Mouse (Mus musculus) midbrain, embryonic 13.5 days (tissue): ENCODE measurements at regions not wholly inside any gene's neighbourhood (a gene's known extent, or its start where the extent isn't known, plus 50 kb on each side); places are given as distances from the start of the nearest gene placed in this dataset.

Source experiments
- ATAC-seq: fragments of 200-750 bp; cut with Nextera tagmentation; 2 replicates; pipeline ENCODE4 v1.8.0; 2017; ENCODE audit warnings: mild to moderate bottlenecking, moderate TSS enrichment, moderate library complexity
- H3K27ac ChIP-seq: fragments of 300-500 bp; sonication (generic); 2 replicates; pipeline ENCODE4 v1.5.1; 2015; ENCODE audit warnings: inconsistent platforms, mild to moderate bottlenecking, moderate library complexity
- H3K27me3 ChIP-seq: fragments of 300-500 bp; sonication (generic); 2 replicates; pipeline ENCODE4 v1.6.1; 2015; ENCODE audit warnings: mild to moderate bottlenecking, inconsistent platforms
- H3K36me3 ChIP-seq: fragments of 300-500 bp; sonication (generic); 2 replicates; pipeline ENCODE4 v1.6.1; 2015; ENCODE audit warnings: mild to moderate bottlenecking, inconsistent platforms
- H3K4me1 ChIP-seq: fragments of 300-500 bp; sonication (generic); replicated peaks from 2 replicates; pipeline ENCODE4 v1.6.1; 2015; ENCODE audit warnings: inconsistent platforms
- H3K4me2 ChIP-seq: fragments of 300-500 bp; sonication (generic); replicated peaks from 2 replicates; pipeline ENCODE4 v1.6.1; 2015; ENCODE audit warnings: moderate library complexity, mild to moderate bottlenecking, inconsistent platforms
- H3K4me3 ChIP-seq: fragments of 300-500 bp; sonication (generic); replicated peaks from 2 replicates; pipeline ENCODE4 v1.5.1; 2015; ENCODE audit warnings: mild to moderate bottlenecking, inconsistent platforms
- H3K9ac ChIP-seq: fragments of 300-500 bp; sonication (generic); replicated peaks from 2 replicates; pipeline ENCODE4 v1.6.1; 2015; ENCODE audit warnings: mild to moderate bottlenecking, inconsistent platforms
- H3K9me3 ChIP-seq: fragments of 300-500 bp; sonication (generic); 2 replicates; pipeline ENCODE4 v1.6.1; 2016; ENCODE audit warnings: mild to moderate bottlenecking, inconsistent platforms
- WGBS: fragments of 180-500 bp; shearing (Covaris S2); methylation state at CpG from one replicate; pipeline ENCODE4 v1.1.7; 2015; 5-methylcytosine and 5-hydroxymethylcytosine counted together

DNA sequence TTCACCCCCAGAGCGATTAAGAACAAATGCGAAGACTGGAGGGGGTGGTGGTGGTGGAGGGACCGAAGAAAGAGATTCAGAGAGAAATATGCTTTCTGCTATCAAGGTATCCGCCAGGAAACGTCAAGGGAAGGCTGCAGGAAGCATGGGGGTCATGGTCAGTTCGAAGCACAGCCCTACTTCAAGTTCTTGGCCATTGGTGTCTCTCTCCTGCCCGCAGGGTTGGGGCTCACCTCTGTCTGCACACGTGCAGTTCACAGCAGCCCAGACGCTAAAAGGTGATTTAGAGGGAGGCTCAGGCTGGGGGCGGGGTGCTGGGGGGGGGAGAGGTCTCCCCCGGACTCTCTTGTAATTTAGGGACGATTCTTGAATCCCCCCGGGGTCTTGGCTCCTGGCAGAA is 533.1 kb upstream of the Tbx3 start:
- H3K4me2 ChIP-seq: no peak overlapping the region
- no peak overlapping the region for H3K27ac ChIP-seq
- WGBS: 74% methylated on average over 13 of the region's 13 CpGs
- ATAC-seq: no peak
- H3K9me3 ChIP-seq: no peaks in the 10 kb centered on the region
- no peak overlapping the region for H3K4me3 ChIP-seq
- no peaks in the 10 kb centered on the region for H3K36me3 ChIP-seq
- peaks cover 9% of the 10 kb centered on the region; the same call in 1 of the 2 replicates for H3K27me3 ChIP-seq
- no peak overlapping the region for H3K9ac ChIP-seq
- H3K4me1 ChIP-seq: peaks cover 11% of the 10 kb centered on the region

- H3K4me2 ChIP-seq: no peak overlapping the region
- no peaks in the 10 kb centered on the region for H3K36me3 ChIP-seq
- H3K4me3 ChIP-seq: no peak overlapping the region
- ATAC-seq: no peak
- no peak overlapping the region for H3K9ac ChIP-seq
- WGBS: 69% methylated on average over 10 of the region's 10 CpGs
- no peak overlapping the region for H3K27ac ChIP-seq
- H3K27me3 ChIP-seq: peaks cover 9% of the 10 kb centered on the region; the same call in 1 of the 2 replicates
- no peaks in the 10 kb centered on the region for H3K9me3 ChIP-seq
- H3K4me1 ChIP-seq: peaks cover 11% of the 10 kb centered on the region
Observed at GRCm38 (mm10) chr5:119137821-119138221, 532.6 kb upstream of the Tbx3 start.

- H3K9ac ChIP-seq: no peak overlapping the region
- H3K4me2 ChIP-seq: 0 out of 2 replicates have a peak overlapping the region, but pooled peaks have one; percentile 7
- 26% methylated on average over 14 of the region's 14 CpGs for WGBS
- peaks cover 11% of the 10 kb centered on the region for H3K4me1 ChIP-seq
- H3K27ac ChIP-seq: no peak overlapping the region
- H3K9me3 ChIP-seq: no peaks in the 10 kb centered on the region
- no peaks in the 10 kb centered on the region for H3K36me3 ChIP-seq
- no peak overlapping the region for H3K4me3 ChIP-seq
- peaks cover 9% of the 10 kb centered on the region; the same call in 1 of the 2 replicates for H3K27me3 ChIP-seq
- no peak for ATAC-seq
Observed at GRCm38 (mm10) chr5:119138293-119138692, 532.2 kb upstream of the Tbx3 start.

DNA sequence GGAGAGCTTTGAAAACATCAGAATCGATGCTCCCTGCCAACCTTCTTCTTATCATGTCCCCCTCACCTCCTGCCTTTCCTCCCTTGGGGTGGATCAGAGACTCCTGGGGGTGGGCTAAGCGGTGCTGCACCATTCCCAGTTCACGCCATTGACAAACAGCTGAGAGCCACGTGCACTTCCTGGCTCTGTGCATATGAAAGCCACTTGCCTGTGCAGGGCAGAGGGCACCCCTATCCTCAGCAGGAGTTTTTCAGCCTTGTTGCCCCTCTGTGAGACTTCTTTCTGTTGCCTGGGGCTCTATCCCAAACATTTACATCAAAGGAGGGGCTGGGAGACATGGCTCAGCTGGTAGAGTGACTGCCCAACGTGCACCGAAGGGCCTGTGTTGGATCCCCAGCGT is 531.1 kb upstream of the Tbx3 start:
- Histone ChIP-seq H3K4me3 (no peak overlapping the region), H3K27ac (no peak overlapping the region), H3K4me1 (peaks cover 11% of the 10 kb centered on the region), H3K9ac (no peak overlapping the region), H3K36me3 (no peaks in the 10 kb centered on the region), H3K4me2 (no peak overlapping the region), H3K27me3 (peaks cover 9% of the 10 kb centered on the region; the same call in 1 of the 2 replicates), H3K9me3 (no peaks in the 10 kb centered on the region)
- 31% methylated on average over 7 of the region's 7 CpGs for WGBS
- ATAC-seq: no peak

DNA sequence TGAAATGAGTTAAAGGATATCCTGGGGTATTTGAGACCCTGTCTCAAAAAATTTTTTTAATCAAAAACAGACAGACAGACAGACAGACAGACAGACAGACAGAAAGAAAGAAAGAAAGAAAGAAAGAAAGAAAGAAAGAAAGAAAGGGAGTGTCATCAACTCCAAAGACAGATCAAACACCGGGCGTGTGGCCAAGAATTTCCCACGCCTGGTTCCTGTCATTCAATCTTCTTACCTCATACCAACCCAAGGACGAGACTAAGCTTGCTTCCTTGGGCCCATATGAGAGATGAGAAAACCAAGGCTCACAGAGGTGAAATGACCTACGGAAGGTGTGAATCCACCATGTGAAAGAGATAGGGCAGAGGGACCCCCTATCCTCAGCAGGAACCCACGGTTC is 530.7 kb upstream of the Tbx3 start:
- Histone ChIP-seq H3K4me1 (peaks cover 11% of the 10 kb centered on the region), H3K9me3 (no peaks in the 10 kb centered on the region), H3K4me3 (no peak overlapping the region), H3K9ac (no peak overlapping the region), H3K36me3 (no peaks in the 10 kb centered on the region), H3K27me3 (peaks cover 9% of the 10 kb centered on the region; the same call in 1 of the 2 replicates), H3K4me2 (no peak overlapping the region), H3K27ac (no peak overlapping the region)
- 83% methylated on average over 6 of the region's 6 CpGs for WGBS
- ATAC-seq: no peak

GRCm38 (mm10) chr5:119143411-119143810 is 527.1 kb upstream of the Tbx3 start:
- no peak overlapping the region for H3K9ac ChIP-seq
- 44% methylated on average over 8 of the region's 8 CpGs for WGBS

GRCm38 (mm10) chr5:119149389-119150185 is 520.9 kb upstream of the Tbx3 start:
- no peak for ATAC-seq
- no peaks in the 10 kb centered on the region for H3K36me3 ChIP-seq
- no peak overlapping the region for H3K27ac ChIP-seq

More at GRCm38 (mm10) chr5:119143411-119143810, 527.1 kb upstream of the Tbx3 start:
- H3K4me3 ChIP-seq: no peak overlapping the region
- H3K4me1 ChIP-seq: peaks cover 7% of the 10 kb centered on the region
- no peak for ATAC-seq
- H3K27me3 ChIP-seq: peaks cover 5% of the 10 kb centered on the region; the same call in 1 of the 2 replicates
- H3K9me3 ChIP-seq: no peaks in the 10 kb centered on the region
- H3K4me2 ChIP-seq: no peak overlapping the region
- no peak overlapping the region for H3K27ac ChIP-seq
- no peaks in the 10 kb centered on the region for H3K36me3 ChIP-seq

DNA sequence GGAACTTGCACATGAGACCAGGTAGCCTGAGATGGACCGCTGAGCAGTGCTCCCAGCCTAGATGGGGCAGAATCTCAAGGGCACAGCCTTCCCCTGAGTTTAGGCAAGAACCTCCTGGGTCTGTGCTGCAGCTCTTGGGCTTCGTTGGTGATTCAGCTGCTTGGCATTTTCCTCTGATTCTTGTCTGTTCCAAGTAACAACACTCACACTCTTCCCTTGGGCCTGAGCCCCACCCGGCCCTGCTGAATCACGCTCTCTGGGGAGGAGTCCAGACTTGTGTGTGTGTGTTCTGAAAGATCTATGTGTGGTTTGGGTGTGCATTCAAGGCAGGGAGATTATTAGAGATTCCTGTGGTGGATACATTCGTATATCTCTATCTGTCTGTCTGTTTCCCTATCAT is 517.4 kb upstream of the Tbx3 start:
- Histone ChIP-seq H3K9me3 (peaks cover 12% of the 10 kb centered on the region), H3K27me3 (no peaks in the 10 kb centered on the region), H3K27ac (no peak overlapping the region), H3K36me3 (no peaks in the 10 kb centered on the region), H3K9ac (no peak overlapping the region), H3K4me1 (no peaks in the 10 kb centered on the region), H3K4me2 (no peak overlapping the region), H3K4me3 (no peak overlapping the region)
- WGBS: 95% methylated on average over 5 of the region's 5 CpGs
- no peak for ATAC-seq

More at GRCm38 (mm10) chr5:119149389-119150185, 520.9 kb upstream of the Tbx3 start:
- Histone ChIP-seq H3K4me3 (no peak overlapping the region), H3K4me1 (no peaks in the 10 kb centered on the region), H3K9me3 (peaks cover 4% of the 10 kb centered on the region; the same call in 1 of the 2 replicates), H3K27me3 (no peaks in the 10 kb centered on the region), H3K9ac (no peak overlapping the region), H3K4me2 (no peak overlapping the region)
- 85% methylated on average over 25 of the region's 25 CpGs for WGBS

DNA sequence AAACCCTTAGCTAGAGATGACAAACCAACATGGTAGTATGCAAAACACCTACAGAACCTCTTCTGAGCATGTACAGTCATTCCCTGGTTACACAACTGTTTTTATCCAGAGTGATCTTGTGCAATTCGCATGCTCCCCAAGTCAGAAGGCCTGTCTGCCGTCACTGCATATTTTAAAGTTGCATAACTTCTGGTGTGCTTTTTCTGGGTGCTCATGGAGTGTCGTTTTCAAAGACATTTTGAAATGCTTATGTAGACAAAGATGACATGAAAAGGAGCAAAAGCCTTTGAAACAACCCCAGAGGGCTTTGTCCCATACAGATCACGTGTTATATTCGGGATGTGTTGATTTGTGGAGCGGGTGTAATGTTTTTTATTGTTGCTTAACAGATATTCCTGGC is 513.8 kb upstream of the Tbx3 start:
- no peaks in the 10 kb centered on the region for H3K27me3 ChIP-seq
- H3K4me1 ChIP-seq: no peaks in the 10 kb centered on the region
- H3K9ac ChIP-seq: no peak overlapping the region
- H3K27ac ChIP-seq: no peak overlapping the region
- H3K9me3 ChIP-seq: peaks cover 12% of the 10 kb centered on the region
- ATAC-seq: no peak
- H3K4me2 ChIP-seq: no peak overlapping the region
- WGBS: 89% methylated on average over 6 of the region's 6 CpGs
- H3K36me3 ChIP-seq: no peaks in the 10 kb centered on the region
- no peak overlapping the region for H3K4me3 ChIP-seq

GRCm38 (mm10) chr5:119158171-119158570 is 512.3 kb upstream of the Tbx3 start:
- WGBS: 80% methylated on average over 4 of the region's 4 CpGs
- H3K27me3 ChIP-seq: no peaks in the 10 kb centered on the region

DNA sequence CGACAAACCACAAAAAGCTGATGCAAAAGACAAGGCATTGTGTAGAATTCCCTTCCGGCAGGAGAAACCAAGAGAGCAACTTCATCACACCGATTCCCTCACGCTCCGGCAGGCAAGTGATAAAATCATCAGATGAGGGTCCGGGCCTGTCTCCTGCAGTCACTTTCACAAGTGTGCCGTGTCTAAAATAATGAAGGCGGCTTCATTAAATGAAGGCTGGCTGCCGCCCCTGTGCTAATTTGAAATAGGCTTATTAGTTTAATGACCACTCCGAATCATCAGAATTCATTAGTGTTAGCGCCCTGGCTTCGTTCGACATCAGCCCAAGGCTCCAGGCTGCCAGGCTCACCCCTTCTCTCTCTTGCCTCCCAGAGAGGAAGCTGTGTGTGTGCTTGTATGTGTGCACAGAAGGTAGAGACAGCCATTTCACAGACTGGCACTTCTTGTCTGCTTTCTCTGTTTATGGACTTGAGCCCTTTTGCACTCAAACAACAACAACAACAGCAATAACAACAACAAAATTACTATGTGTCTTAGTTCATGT is 508.3 kb upstream of the Tbx3 start:
- whole genome bisulfite sequencing: 78% methylated on average over 13 of the region's 13 CpGs
- no peaks in the 10 kb centered on the region for H3K36me3 ChIP-seq
- H3K4me1 ChIP-seq: no peaks in the 10 kb centered on the region
- H3K9me3 ChIP-seq: no peaks in the 10 kb centered on the region
- H3K9ac ChIP-seq: no peak overlapping the region
- H3K4me3 ChIP-seq: no peak overlapping the region
- H3K27ac ChIP-seq: no peak overlapping the region
- no peaks in the 10 kb centered on the region for H3K27me3 ChIP-seq
- ATAC-seq: no peak
- no peak overlapping the region for H3K4me2 ChIP-seq

More at GRCm38 (mm10) chr5:119158171-119158570, 512.3 kb upstream of the Tbx3 start:
- H3K4me3 ChIP-seq: no peak overlapping the region
- H3K27ac ChIP-seq: no peak overlapping the region
- H3K9me3 ChIP-seq: peaks cover 12% of the 10 kb centered on the region
- no peak overlapping the region for H3K9ac ChIP-seq
- H3K4me1 ChIP-seq: no peaks in the 10 kb centered on the region
- H3K4me2 ChIP-seq: no peak overlapping the region
- no peaks in the 10 kb centered on the region for H3K36me3 ChIP-seq
- ATAC-seq: no peak

- 80% methylated on average over 17 of the region's 17 CpGs for WGBS
- Histone ChIP-seq H3K4me3 (no peak overlapping the region), H3K4me2 (no peak overlapping the region), H3K9me3 (no peaks in the 10 kb centered on the region), H3K9ac (no peak overlapping the region), H3K4me1 (no peaks in the 10 kb centered on the region), H3K27me3 (no peaks in the 10 kb centered on the region), H3K27ac (no peak overlapping the region), H3K36me3 (no peaks in the 10 kb centered on the region)
- ATAC-seq: 0 out of 2 replicates have a peak, but pooled peaks have one; percentile 37
Observed at GRCm38 (mm10) chr5:119167718-119168117, 502.8 kb upstream of the Tbx3 start.
